Mouse (Mus musculus): ENCODE measurements around the gene Dpep2nb.
"Not testable (repeated sequence)": the region's sequence is repeated elsewhere in the genome, so short reads cannot be mapped to it uniquely, and the experiment has no call there.

Gene Dpep2nb

GRCm38 (mm10) chr8:106005875-106006274, at the start of gene Dpep2nb:
TSS of gene Dpep2nb (minus strand) at chr8:106005975.
- no peak for DNase-seq (ENCODE audit: extremely low spot score)

- DNase-seq (ENCODE audit: extremely low spot score), result no peak
These were observed 49.3 kb upstream of the Dpep2nb start for GRCm38 (mm10) chr8:106055038-106055437.

GRCm38 (mm10) chr8:106054190-106054811, 48.5 kb upstream of the Dpep2nb start:
- no peak for DNase-seq (ENCODE audit: extremely low spot score)

- DNase-seq (ENCODE audit: extremely low spot score), result no peak
These were observed 46.8 kb upstream of the Dpep2nb start for GRCm38 (mm10) chr8:106052510-106053089.

- DNase-seq (ENCODE audit: extremely low spot score), result no peak
These were observed 45.3 kb upstream of the Dpep2nb start for GRCm38 (mm10) chr8:106051068-106051467.

- no peak for DNase-seq (ENCODE audit: extremely low spot score)
These were observed 44.1 kb upstream of the Dpep2nb start for GRCm38 (mm10) chr8:106049840-106050239.

GRCm38 (mm10) chr8:106047854-106048630, 42.3 kb upstream of the Dpep2nb start:
- no peak for DNase-seq (ENCODE audit: extremely low spot score)

- DNase-seq (ENCODE audit: extremely low spot score), result no peak
These were observed 41.2 kb upstream of the Dpep2nb start for GRCm38 (mm10) chr8:106046872-106047559.

GRCm38 (mm10) chr8:106044151-106044550, 38.4 kb upstream of the Dpep2nb start:
- DNase-seq (ENCODE audit: extremely low spot score), result no peak

- DNase-seq (ENCODE audit: extremely low spot score), result no peak
These were observed 37.3 kb upstream of the Dpep2nb start for GRCm38 (mm10) chr8:106043055-106043454.

GRCm38 (mm10) chr8:106040218-106040617, 34.4 kb upstream of the Dpep2nb start:
- DNase-seq (ENCODE audit: extremely low spot score), result no peak

GRCm38 (mm10) chr8:106039605-106040004, 33.8 kb upstream of the Dpep2nb start:
- DNase-seq (ENCODE audit: extremely low spot score), result no peak

GRCm38 (mm10) chr8:106038721-106039120, 32.9 kb upstream of the Dpep2nb start:
- no peak for DNase-seq (ENCODE audit: extremely low spot score)

GRCm38 (mm10) chr8:106022483-106022882, 16.7 kb upstream of the Dpep2nb start:
- peak; percentile 67 for DNase-seq (ENCODE audit: extremely low spot score)

- DNase-seq (ENCODE audit: extremely low spot score), result no peak
These were observed 12.3 kb upstream of the Dpep2nb start for GRCm38 (mm10) chr8:106018039-106018438.

GRCm38 (mm10) chr8:106017130-106017529, 11.4 kb upstream of the Dpep2nb start:
- no peak for DNase-seq (ENCODE audit: extremely low spot score)

- DNase-seq (ENCODE audit: extremely low spot score), result no peak
These were observed 10.5 kb upstream of the Dpep2nb start for GRCm38 (mm10) chr8:106016284-106016683.

- not testable (repeated sequence) for DNase-seq (ENCODE audit: extremely low spot score)
These were observed 6.4 kb upstream of the Dpep2nb start for GRCm38 (mm10) chr8:106012203-106012602.

- DNase-seq (ENCODE audit: extremely low spot score), result no peak
These were observed 5.8 kb upstream of the Dpep2nb start, which contains the start of gene Ddx28 for GRCm38 (mm10) chr8:106011643-106011986. TSS of gene Ddx28 (minus strand) at chr8:106011882.

GRCm38 (mm10) chr8:106010748-106011642, 5.2 kb upstream of the Dpep2nb start:
- peak; percentile 92 for DNase-seq (ENCODE audit: extremely low spot score)

- not testable (repeated sequence) for DNase-seq (ENCODE audit: extremely low spot score)
These were observed 2.1 kb upstream of the Dpep2nb start for GRCm38 (mm10) chr8:106007891-106008290.
